Mouse (Mus musculus): ENCODE measurements around the gene Cobll1. TPM values are rescaled to one million over a fixed set of nuclear protein-coding genes. Genes with fewer than 3 reads are reported as not detected.

Gene Cobll1
- polyA plus RNA-seq (2014; fragmentation: Illumina TruSeq; extraction: RNeasy Lipid Tissue Mini Kit (QIAGEN cat#74804); ENCODE audit: insufficient read depth, low read depth, low replicate concordance) = 6.3 TPM

GRCm38 (mm10) chr2:65238964-65239570, at the start of gene Cobll1:
Cobll1 (minus strand) TSS chr2:65239403.

Other genes with a start within 250 kb of the Cobll1 start
- gene Grb14, start 214.4 kb downstream of the Cobll1 start, polyA plus RNA-seq (2014; fragmentation: Illumina TruSeq; extraction: RNeasy Lipid Tissue Mini Kit (QIAGEN cat#74804); ENCODE audit: insufficient read depth, low read depth, low replicate concordance) = 34.7 TPM
- not detected for gene Slc38a11, start 124.6 kb upstream of the Cobll1 start, polyA plus RNA-seq (2014; fragmentation: Illumina TruSeq; extraction: RNeasy Lipid Tissue Mini Kit (QIAGEN cat#74804); ENCODE audit: insufficient read depth, low read depth, low replicate concordance)